Mouse (Mus musculus) E14TG2a.4 (cell line): ENCODE results near the gene Ank2.

Source experiments
- H3K27me3 ChIP-seq: 2 replicates; pipeline ENCODE4 v1.6.1; 2014; ENCODE audit warnings: low read length, control low read depth; ENCODE audit not compliant: insufficient read depth
- H3K36me3 ChIP-seq: 2 replicates; pipeline ENCODE4 v1.6.1; 2014; ENCODE audit warnings: low read length, control low read depth; ENCODE audit not compliant: insufficient read depth
- H3K4me1 ChIP-seq: replicated peaks from 2 replicates; pipeline ENCODE4 v1.6.1; 2014; ENCODE audit warnings: low read depth, low read length, control low read depth
- H3K4me3 ChIP-seq: replicated peaks from 2 replicates; pipeline ENCODE4 v1.5.1; 2014; ENCODE audit warnings: mild to moderate bottlenecking, low read length
- H3K9me3 ChIP-seq: 2 replicates; pipeline ENCODE4 v1.6.1; 2014; ENCODE audit warnings: low read length, control low read depth
- CTCF ChIP-seq: conservative IDR thresholded peaks from 2 replicates; pipeline ENCODE4 v1.5.1; 2014; ENCODE audit warnings: low read length
- NANOG ChIP-seq: IDR thresholded peaks from 2 replicates; pipeline ENCODE4 v1.6.1; 2014; ENCODE audit warnings: borderline replicate concordance, low read length, mixed read lengths
- POU5F1 ChIP-seq: IDR thresholded peaks from 2 replicates; pipeline ENCODE4 v1.6.1; 2014; ENCODE audit warnings: low read length, borderline replicate concordance

Ank2 gene

GRCm38 (mm10) chr3:127250930-127251329 is 248.2 kb downstream of the Ank2 start:
- TF ChIP-seq NANOG (no peak), CTCF (no peak), POU5F1 (no peak)
- no peaks in the 10 kb centered on the region for H3K4me1 ChIP-seq
- no peak overlapping the region for H3K4me3 ChIP-seq
- H3K9me3 ChIP-seq, result no peaks in the 10 kb centered on the region
- no peaks in the 10 kb centered on the region for H3K27me3 ChIP-seq
- no peaks in the 10 kb centered on the region for H3K36me3 ChIP-seq

- TF ChIP-seq CTCF (no peak), NANOG (no peak), POU5F1 (no peak)
- H3K4me1 ChIP-seq, result no peaks in the 10 kb centered on the region
- H3K9me3 ChIP-seq, result no peaks in the 10 kb centered on the region
- no peaks in the 10 kb centered on the region for H3K36me3 ChIP-seq
- no peaks in the 10 kb centered on the region for H3K27me3 ChIP-seq
- H3K4me3 ChIP-seq, result no peak overlapping the region
Measured at GRCm38 (mm10) chr3:127248611-127249010, 250.5 kb downstream of the Ank2 start.

- Histone ChIP-seq H3K27me3 (no peaks in the 10 kb centered on the region), H3K4me1 (no peaks in the 10 kb centered on the region), H3K36me3 (no peaks in the 10 kb centered on the region), H3K4me3 (no peak overlapping the region), H3K9me3 (no peaks in the 10 kb centered on the region)
- TF ChIP-seq POU5F1 (no peak), NANOG (no peak), CTCF (no peak)
Measured at GRCm38 (mm10) chr3:127246989-127247708, 252.0 kb downstream of the Ank2 start.

DNA sequence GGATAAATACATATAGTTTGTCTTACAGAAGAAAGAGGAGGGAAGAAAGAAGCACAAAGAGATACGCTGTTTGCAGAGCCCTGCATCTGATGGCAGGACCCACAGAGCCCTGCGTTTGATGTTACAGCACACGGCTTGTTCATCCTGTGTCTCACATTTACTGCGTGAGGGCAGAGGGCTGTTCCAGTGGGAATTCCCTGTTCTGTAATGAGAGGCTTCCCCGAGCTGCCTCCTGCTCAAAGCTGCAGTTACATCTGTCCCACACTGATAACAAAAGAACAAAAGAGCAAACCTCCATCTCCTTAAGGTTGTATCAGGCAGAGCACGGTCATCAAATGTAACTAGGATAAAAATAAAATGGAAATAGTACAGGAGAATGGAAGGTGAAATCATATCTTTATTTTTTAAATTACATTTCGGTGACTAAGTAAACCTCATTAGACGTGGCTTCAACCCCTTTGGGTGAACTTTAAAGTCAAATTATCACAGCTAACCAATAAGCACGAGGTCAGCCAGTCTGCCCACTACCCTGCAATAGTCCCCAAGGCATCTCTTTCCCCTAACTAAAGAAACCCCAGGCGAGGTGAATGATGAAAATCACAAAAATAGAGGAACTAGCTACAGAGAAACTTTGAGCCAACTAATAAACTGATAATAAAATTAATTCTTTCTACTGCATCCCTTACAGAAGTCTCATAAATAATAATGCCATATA is 255.1 kb downstream of the Ank2 start:
- Histone ChIP-seq H3K4me3 (no peak overlapping the region), H3K4me1 (no peaks in the 10 kb centered on the region), H3K9me3 (no peaks in the 10 kb centered on the region), H3K27me3 (no peaks in the 10 kb centered on the region), H3K36me3 (no peaks in the 10 kb centered on the region)
- TF ChIP-seq CTCF (no peak), NANOG (no peak), POU5F1 (no peak)

- no peaks in the 10 kb centered on the region for H3K9me3 ChIP-seq
- no peaks in the 10 kb centered on the region for H3K27me3 ChIP-seq
- TF ChIP-seq POU5F1 (no peak), CTCF (no peak), NANOG (no peak)
- H3K36me3 ChIP-seq, result no peaks in the 10 kb centered on the region
- no peak overlapping the region for H3K4me3 ChIP-seq
- no peaks in the 10 kb centered on the region for H3K4me1 ChIP-seq
Measured at GRCm38 (mm10) chr3:127242234-127242810, 256.8 kb downstream of the Ank2 start.

GRCm38 (mm10) chr3:127235271-127235670 is 263.9 kb downstream of the Ank2 start:
- H3K4me3 ChIP-seq, result no peak overlapping the region
- no peaks in the 10 kb centered on the region for H3K9me3 ChIP-seq
- no peaks in the 10 kb centered on the region for H3K36me3 ChIP-seq
- no peak for TF ChIP-seq CTCF
- TF ChIP-seq NANOG, result no peak
- TF ChIP-seq POU5F1, result no peak
- H3K27me3 ChIP-seq, result no peaks in the 10 kb centered on the region
- H3K4me1 ChIP-seq, result no peaks in the 10 kb centered on the region

- Histone ChIP-seq H3K36me3 (no peaks in the 10 kb centered on the region), H3K27me3 (peaks cover 6% of the 10 kb centered on the region; the same call in 1 of the 2 replicates), H3K4me3 (peak overlapping the region; percentile 66), H3K4me1 (peaks cover 29% of the 10 kb centered on the region), H3K9me3 (no peaks in the 10 kb centered on the region)
- no peak for TF ChIP-seq NANOG
- TF ChIP-seq CTCF, result no peak
- no peak for TF ChIP-seq POU5F1
Measured at GRCm38 (mm10) chr3:127225799-127226730, 273.1 kb downstream of the Ank2 start.
